Mouse (Mus musculus) heart, adult 2 months (tissue): Measurements from ENCODE around the gene Efr3b.

Experiments
- CTCF ChIP-seq: fragments of 200-600 bp; IDR thresholded peaks from 2 replicates; pipeline ENCODE4 v1.8.1; 2022; ENCODE audit warnings: antibody characterized with exemption, mild to moderate bottlenecking, moderate library complexity
- EP300 ChIP-seq: fragments of 200-500 bp; IDR thresholded peaks from 2 replicates; pipeline ENCODE4 v1.6.1; 2011; ENCODE audit warnings: low read depth, low read length, control low read depth; ENCODE audit not compliant: insufficient read depth
- POLR2A ChIP-seq: fragments of 200-500 bp; IDR thresholded peaks from 2 replicates; pipeline ENCODE4 v1.6.1; 2011; ENCODE audit warnings: mild to moderate bottlenecking, low read depth, low read length, control low read depth; ENCODE audit not compliant: insufficient read depth

DNA sequence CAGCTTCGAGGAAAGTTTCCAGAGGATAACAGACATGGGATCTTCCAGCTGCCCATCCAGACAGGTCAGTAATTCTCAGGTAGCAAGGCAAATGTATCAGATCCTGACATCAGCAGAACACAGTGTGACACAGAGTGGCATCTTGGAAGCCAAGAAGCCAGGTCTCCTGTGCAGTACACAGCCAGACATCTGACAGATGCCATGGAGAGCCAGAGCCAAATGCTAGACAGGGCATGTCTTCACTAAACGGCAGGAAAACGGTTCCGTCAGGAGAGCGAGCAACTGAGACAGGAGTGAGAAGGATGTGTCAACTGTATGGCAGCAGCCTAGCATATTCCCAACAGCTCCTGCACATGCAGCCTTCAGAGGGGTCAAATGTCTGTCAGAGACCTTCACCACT is 38.3 kb downstream of the Efr3b start:
- TF ChIP-seq CTCF (no peak), EP300 (no peak), POLR2A (no peak)
